Mouse (Mus musculus) CH12.LX (cell line): ENCODE data around the gene Ppil3. TPM values are rescaled to one million over a fixed set of nuclear protein-coding genes. Genes with fewer than 3 reads are reported as not detected.

Experiments used
- DNase-seq: peaks from one replicate; pipeline ENCODE4 v3.0.0-alpha.2; 2013; ENCODE audit errors: extremely low read depth
- H3K27ac ChIP-seq: 2 replicates; pipeline ENCODE4 v1.5.1; 2012; ENCODE audit warnings: low read depth, mild to moderate bottlenecking, control low read depth, moderate library complexity; ENCODE audit not compliant: insufficient read depth
- H3K27me3 ChIP-seq: replicated peaks from 2 replicates; pipeline ENCODE3; 2012; ENCODE audit warnings: inconsistent platforms
- H3K36me3 ChIP-seq, 2 experiments: replicated peaks in 1 of 2; 2 replicates each; pipeline versions ENCODE3 to v1.6.1; 2012; ENCODE audit warnings: inconsistent platforms in 1 of 2, low read length in 1 of 2, mild to moderate bottlenecking in 1 of 2, mixed read lengths in 1 of 2, moderate library complexity in 1 of 2; ENCODE audit not compliant: control insufficient read depth in 1 of 2, insufficient read depth in 1 of 2
- H3K4me1 ChIP-seq, 2 experiments: 2 replicates each; pipeline ENCODE4 v1.6.1; 2012; ENCODE audit warnings: inconsistent platforms in 1 of 2, moderate library complexity in 1 of 2; ENCODE audit not compliant: insufficient read depth in 2 of 2, control insufficient read depth in 1 of 2
- H3K4me2 ChIP-seq: 2 replicates; pipeline ENCODE4 v1.6.1; 2012; ENCODE audit warnings: low read depth, mild to moderate bottlenecking, control low read depth; ENCODE audit not compliant: poor library complexity, insufficient read depth, severe bottlenecking
- H3K4me3 ChIP-seq, 3 experiments: fragments of 150-350 bp in 1 of 3; sonication (generic) in 1 of 3; replicated peaks in 1 of 3; 2 replicates each; pipeline versions ENCODE3 to v1.5.1; 2011 to 2012; ENCODE audit warnings: low read depth in 2 of 3, low read length in 2 of 3, mild to moderate bottlenecking in 2 of 3, moderate library complexity in 2 of 3, control low read depth in 1 of 3, improper control_type of control experiment in 1 of 3, inconsistent platforms in 1 of 3, mixed read lengths in 1 of 3; ENCODE audit not compliant: poor library complexity in 1 of 3
- H3K79me2 ChIP-seq: replicated peaks from 2 replicates; pipeline ENCODE4 v1.6.1; 2012; ENCODE audit warnings: mild to moderate bottlenecking, moderate library complexity; ENCODE audit not compliant: control insufficient read depth, poor library complexity, insufficient read depth, severe bottlenecking; ENCODE audit errors: extremely low read depth
- H3K9ac ChIP-seq: 2 replicates; pipeline ENCODE4 v1.6.1; 2012; ENCODE audit warnings: low read depth, mild to moderate bottlenecking, control low read depth, moderate library complexity; ENCODE audit not compliant: insufficient read depth
- H3K9me3 ChIP-seq: replicated peaks from 2 replicates; pipeline ENCODE3; 2012; ENCODE audit warnings: low read length, inconsistent platforms, mixed read lengths
- BHLHE40 ChIP-seq: IDR thresholded peaks from 2 replicates; pipeline ENCODE4 v1.6.1; 2011; ENCODE audit warnings: mild to moderate bottlenecking, low read depth, low read length, improper control_type of control experiment
- CHD1 ChIP-seq: IDR thresholded peaks from 2 replicates; pipeline ENCODE4 v1.6.1; 2012; ENCODE audit warnings: low read depth, low read length, improper control_type of control experiment, inconsistent platforms
- CHD2 ChIP-seq: IDR thresholded peaks from 2 replicates; pipeline ENCODE4 v1.6.1; 2011; ENCODE audit warnings: low read length, improper control_type of control experiment
- E2F4 ChIP-seq: IDR thresholded peaks from 2 replicates; pipeline ENCODE4 v1.6.1; 2011; ENCODE audit warnings: low read depth, low read length, improper control_type of control experiment; ENCODE audit not compliant: insufficient replicate concordance
- ELF1 ChIP-seq: IDR thresholded peaks from 2 replicates; pipeline ENCODE4 v1.6.1; 2014; ENCODE audit warnings: low read depth, mild to moderate bottlenecking, inconsistent platforms, low read length, improper control_type of control experiment
- EP300 ChIP-seq: IDR thresholded peaks from 2 replicates; pipeline ENCODE4 v1.6.1; 2011; ENCODE audit warnings: low read length, improper control_type of control experiment
- ETS1 ChIP-seq: conservative IDR thresholded peaks from 2 replicates; pipeline ENCODE4 v1.6.1; 2012; ENCODE audit warnings: low read depth, mild to moderate bottlenecking, inconsistent platforms, low read length, improper control_type of control experiment, moderate library complexity
- GABPA ChIP-seq: IDR thresholded peaks from 2 replicates; pipeline ENCODE4 v1.6.1; 2012; ENCODE audit warnings: low read depth, low read length, improper control_type of control experiment, inconsistent platforms; ENCODE audit not compliant: insufficient replicate concordance
- HCFC1 ChIP-seq: IDR thresholded peaks from 2 replicates; pipeline ENCODE4 v1.6.1; 2012; ENCODE audit warnings: low read depth, mild to moderate bottlenecking, inconsistent platforms, low read length, improper control_type of control experiment
- IRF4 ChIP-seq: IDR thresholded peaks from 2 replicates; pipeline ENCODE4 v1.6.1; 2014; ENCODE audit warnings: low read depth, mild to moderate bottlenecking, inconsistent platforms, low read length, improper control_type of control experiment
- JUND ChIP-seq: conservative IDR thresholded peaks from 2 replicates; pipeline ENCODE4 v1.6.1; 2011; ENCODE audit warnings: low read depth, low read length, improper control_type of control experiment
- KAT2A ChIP-seq: IDR thresholded peaks from 2 replicates; pipeline ENCODE4 v1.6.1; 2012; ENCODE audit warnings: low read length, improper control_type of control experiment, inconsistent platforms; ENCODE audit not compliant: insufficient replicate concordance
- MAFK ChIP-seq: IDR thresholded peaks from 2 replicates; pipeline ENCODE4 v1.6.1; 2011; ENCODE audit warnings: low read length, improper control_type of control experiment; ENCODE audit not compliant: insufficient replicate concordance
- MAX ChIP-seq: IDR thresholded peaks from 2 replicates; pipeline ENCODE4 v1.6.1; 2011; ENCODE audit warnings: low read length, improper control_type of control experiment
- MAZ ChIP-seq: IDR thresholded peaks from 2 replicates; pipeline ENCODE4 v1.6.1; 2012; ENCODE audit warnings: low read depth, mild to moderate bottlenecking, inconsistent platforms, low read length, improper control_type of control experiment, moderate library complexity
- MEF2A ChIP-seq: IDR thresholded peaks from 2 replicates; pipeline ENCODE4 v1.6.1; 2014; ENCODE audit warnings: low read depth, mild to moderate bottlenecking, inconsistent platforms, low read length, improper control_type of control experiment, borderline replicate concordance
- MXI1 ChIP-seq: IDR thresholded peaks from 2 replicates; pipeline ENCODE4 v1.6.1; 2011; ENCODE audit warnings: mild to moderate bottlenecking, low read depth, low read length, improper control_type of control experiment
- MYC ChIP-seq: IDR thresholded peaks from 2 replicates; pipeline ENCODE4 v1.6.1; 2011; ENCODE audit warnings: low read depth, mild to moderate bottlenecking, improper control_type of control experiment, low read length
- NELFE ChIP-seq: IDR thresholded peaks from 2 replicates; pipeline ENCODE4 v1.6.1; 2011; ENCODE audit warnings: low read depth, low read length, improper control_type of control experiment
- NRF1 ChIP-seq: IDR thresholded peaks from 2 replicates; pipeline ENCODE4 v1.6.1; 2014; ENCODE audit warnings: low read depth, mild to moderate bottlenecking, inconsistent platforms, low read length, improper control_type of control experiment, moderate library complexity
- PAX5 ChIP-seq: IDR thresholded peaks from 2 replicates; pipeline ENCODE4 v1.6.1; 2012; ENCODE audit warnings: low read length, inconsistent platforms, mixed read lengths
- POLR2A ChIP-seq: IDR thresholded peaks from 2 replicates; pipeline ENCODE4 v1.6.1; 2011; ENCODE audit warnings: low read depth, mild to moderate bottlenecking, improper control_type of control experiment, low read length
- POLR2AphosphoS2 ChIP-seq: IDR thresholded peaks from 2 replicates; pipeline ENCODE4 v1.6.1; 2011; ENCODE audit warnings: low read depth, low read length, improper control_type of control experiment
- RAD21 ChIP-seq: IDR thresholded peaks from 2 replicates; pipeline ENCODE4 v1.6.1; 2011; ENCODE audit warnings: low read depth, mild to moderate bottlenecking, low read length, improper control_type of control experiment, moderate library complexity
- RCOR1 ChIP-seq: conservative IDR thresholded peaks from 2 replicates; pipeline ENCODE4 v1.6.1; 2012; ENCODE audit warnings: low read depth, mild to moderate bottlenecking, inconsistent platforms, low read length, improper control_type of control experiment
- SIN3A ChIP-seq: IDR thresholded peaks from 2 replicates; pipeline ENCODE4 v1.6.1; 2012; ENCODE audit warnings: low read length, improper control_type of control experiment, inconsistent platforms
- SMC3 ChIP-seq: IDR thresholded peaks from 2 replicates; pipeline ENCODE4 v1.6.1; 2011; ENCODE audit warnings: low read depth, low read length, improper control_type of control experiment
- TBP ChIP-seq: conservative IDR thresholded peaks from 2 replicates; pipeline ENCODE4 v1.6.1; 2011; ENCODE audit warnings: low read depth, low read length, improper control_type of control experiment
- TCF12 ChIP-seq: IDR thresholded peaks from 2 replicates; pipeline ENCODE4 v1.6.1; 2014; ENCODE audit warnings: low read depth, mild to moderate bottlenecking, inconsistent platforms, low read length, improper control_type of control experiment
- UBTF ChIP-seq: IDR thresholded peaks from 2 replicates; pipeline ENCODE4 v1.6.1; 2012; ENCODE audit warnings: low read depth, mild to moderate bottlenecking, inconsistent platforms, low read length, improper control_type of control experiment, moderate library complexity
- USF1 ChIP-seq: IDR thresholded peaks from 2 replicates; pipeline ENCODE4 v1.6.1; 2014; ENCODE audit warnings: low read depth, mild to moderate bottlenecking, inconsistent platforms, low read length, improper control_type of control experiment
- USF2 ChIP-seq: conservative IDR thresholded peaks from 2 replicates; pipeline ENCODE4 v1.6.1; 2011; ENCODE audit warnings: low read depth, low read length, improper control_type of control experiment
- ZC3H11A ChIP-seq: IDR thresholded peaks from 2 replicates; pipeline ENCODE4 v1.6.1; 2012; ENCODE audit warnings: low read depth, mild to moderate bottlenecking, inconsistent platforms, low read length, improper control_type of control experiment
- ZKSCAN1 ChIP-seq: IDR thresholded peaks from 2 replicates; pipeline ENCODE4 v1.6.1; 2012; ENCODE audit warnings: low read depth, inconsistent platforms, low read length, improper control_type of control experiment, borderline replicate concordance
- ZMIZ1 ChIP-seq: IDR thresholded peaks from 2 replicates; pipeline ENCODE4 v1.6.1; 2012; ENCODE audit warnings: low read depth, mild to moderate bottlenecking, inconsistent platforms, low read length, improper control_type of control experiment
- dilution Hi-C: fragments of 300-500 bp; cut with MboI; formaldehyde crosslinking; loops from 2 replicates; pipeline ENCODE4 v1.14.3; 2020; ENCODE audit warnings: low sequenced_read_pairs; ENCODE audit not compliant: extremely low pct_unique_long_range_greater_than_20kb, extremely low pct_ligation_motif_present
- in situ Hi-C: fragments of 300-500 bp; cut with MboI; formaldehyde crosslinking; loops from 3 replicates; pipeline ENCODE4 v1.14.3; 2019; ENCODE audit warnings: low sequenced_read_pairs, low pct_ligation_motif_present, low pct_unique_long_range_greater_than_20kb, mixed read lengths
- polyA plus RNA-seq: library from polyadenylated mRNA; unstranded; fragments of >175 nt; gene quantifications from 2 replicates; pipeline ENCODE4 v1.2.1, GENCODE M21; 2012; ENCODE audit warnings: low read depth; ENCODE audit not compliant: insufficient read length
- total RNA-seq, 2 experiments: library from RNA; depleted of rRNA; stranded (reverse); fragments of 300-350 nt in 1 of 2; fragments of >200 nt in 1 of 2; gene quantifications; 2 replicates each; pipeline ENCODE4 v1.2.3; 2012 to 2014

Gene Ppil3
- total RNA-seq (2012; rRNA removed) = 66.1 and 90.4 TPM in 2 replicates
- 161 and 191 TPM in 2 replicates for total RNA-seq (2014; rRNA removed)
- 103 and 114 TPM in 2 replicates for polyA plus RNA-seq

- no peaks in the 10 kb centered on the region for H3K27me3 ChIP-seq
- TF ChIP-seq ZKSCAN1 (no peak), NRF1 (peak; percentile 24; the same call in 1 of the 2 replicates), KAT2A (peak; percentile 91), ETS1 (0 out of 2 replicates have a peak, but pooled peaks have one; percentile 31), MEF2A (peak; percentile 79; the same call in 1 of the 2 replicates), SIN3A (peak; percentile 96), IRF4 (peak; percentile 77), HCFC1 (peak; percentile 95), PAX5 (no peak), ELF1 (peak; percentile 91), MAX (peak; percentile 42; the same call in 1 of the 2 replicates), USF1 (no peak), POLR2AphosphoS2 (peak; percentile 92; the same call in 1 of the 2 replicates), RAD21 (no peak), NELFE (peak; percentile 90), EP300 (no peak), GABPA (peak; percentile 40; the same call in 1 of the 2 replicates), BHLHE40 (peak; percentile 44; the same call in 1 of the 2 replicates), UBTF (peak; percentile 80; the same call in 1 of the 2 replicates), USF2 (no peak), TCF12 (peak; percentile 88), POLR2A (peak; percentile 89), RCOR1 (no peak), MYC (peak; percentile 81), ZMIZ1 (peak; percentile 68; the same call in 1 of the 2 replicates), E2F4 (no peak), MXI1 (peak; percentile 77), SMC3 (no peak), MAFK (no peak), JUND (no peak), MAZ (peak; percentile 88), CHD2 (peak; percentile 82), TBP (peak; percentile 83; the same call in 1 of the 2 replicates), ZC3H11A (no peak), CHD1 (no peak)
- in situ Hi-C loops = no loop called here
These were observed at the start of gene Ppil3, which contains the start of gene Nif3l1 for GRCm38 (mm10) chr1:58445143-58445722. Gene Ppil3, minus strand, starts transcription at chr1:58445486. Gene Nif3l1, plus strand, starts transcription at chr1:58445151.

More at GRCm38 (mm10) chr1:58445143-58445722, at the start of gene Ppil3, which contains the start of gene Nif3l1:
- Histone ChIP-seq H3K27ac (peak within 1 kb of the TSS; percentile 69; the same call in 1 of the 2 replicates), H3K79me2 (peaks cover 37% of the 10 kb centered on the region), H3K9me3 (no peaks in the 10 kb centered on the region), H3K9ac (peak within 1 kb of the TSS; percentile 65), H3K4me2 (peak within 1 kb of the TSS; percentile 81), H3K4me3 (peak within 1 kb of the TSS; percentile 69 to 82 (median 74)), H3K4me1 (peaks cover 5 to 24% of the 10 kb centered on the region in 2 experiments), H3K36me3 (peaks cover 28 to 64% of the 10 kb centered on the region in 2 experiments)
- dilution Hi-C loops = no loop called here
- DNase-seq = peak; percentile 95
